Mouse (Mus musculus) heart, postnatal 25 days (tissue): ENCODE measurements around the gene Crybg2. TPM values are rescaled to one million over a fixed set of nuclear protein-coding genes. Genes with fewer than 3 reads are reported as not detected.

Experiments used
- DNase-seq: peaks from one replicate; pipeline ENCODE4 v3.0.0; 2022; ENCODE audit warnings: low spot score
- intact Hi-C: fragments of 180-260 bp; cut with DNase I; formaldehyde crosslinking; loops from one replicate; pipeline ENCODE4 v1.15.1; 2025
- total RNA-seq, 2 experiments: library from RNA; stranded (reverse); gene quantifications; 2 replicates each; pipeline ENCODE4 v1.2.3; 2021

Crybg2 gene
- total RNA-seq, 2 experiments from 2014 or later = not detected

DNA sequence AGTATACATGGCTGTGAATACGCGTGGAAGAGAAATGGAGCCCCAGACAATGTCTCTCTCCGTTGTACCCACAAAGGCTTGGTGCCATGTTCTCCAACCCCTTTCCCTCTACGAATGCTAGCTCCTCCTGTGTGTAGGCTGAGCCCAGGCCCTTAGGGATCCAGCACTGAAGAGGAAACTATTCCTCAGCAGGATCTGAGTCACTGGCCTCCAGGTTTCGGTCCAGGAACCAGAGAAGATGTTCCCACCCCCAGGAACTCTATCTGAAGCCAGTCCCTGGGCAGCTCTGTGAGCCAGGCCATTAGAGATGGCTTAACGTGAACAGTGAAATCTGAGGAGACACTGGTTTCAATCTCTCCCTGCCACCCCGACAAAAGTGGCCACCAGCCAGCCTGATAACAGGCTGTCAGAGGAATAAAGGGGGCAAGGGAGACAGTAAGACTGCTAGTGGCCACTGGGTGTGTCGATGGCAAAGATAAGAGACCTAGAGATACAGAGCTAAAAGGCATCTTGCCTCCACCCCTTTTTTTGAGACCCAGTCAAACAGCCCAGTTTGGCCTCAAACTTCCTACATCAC, 72.0 kb downstream of the Crybg2 start:
- intact Hi-C loops = no loop called here
- DNase-seq = no peak

DNA sequence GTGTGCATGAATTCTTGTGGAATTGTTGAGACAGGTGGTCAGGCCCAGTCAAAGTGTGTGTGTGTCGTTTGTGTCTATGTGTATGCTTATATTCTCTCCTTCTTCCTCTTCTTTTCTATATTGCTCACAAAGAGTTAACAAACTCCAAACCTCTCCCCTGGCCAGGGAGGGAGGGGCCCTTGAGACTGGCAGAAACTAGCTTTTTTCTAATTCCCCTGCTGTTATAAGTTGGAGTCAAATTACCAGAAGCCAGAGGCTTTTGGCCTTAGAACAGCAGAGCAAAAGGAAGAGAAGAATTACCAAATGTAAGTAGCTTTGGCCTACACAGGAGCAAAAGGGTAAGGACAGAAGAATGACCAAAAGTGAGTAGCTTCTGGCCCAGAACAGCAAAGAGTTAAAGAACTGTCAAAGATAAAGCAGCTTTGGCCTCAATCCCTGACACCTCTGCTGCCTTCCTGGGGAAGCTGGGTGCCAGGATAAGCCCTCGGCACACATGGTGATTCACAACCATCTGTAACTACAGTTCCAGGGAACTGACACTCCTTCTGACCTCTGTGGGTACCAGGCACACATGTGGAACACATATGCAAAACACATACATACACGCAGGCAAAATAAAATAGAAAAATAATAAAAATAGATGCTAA, 75.8 kb downstream of the Crybg2 start:
- DNase-seq = no peak
- intact Hi-C loops = no loop called here

GRCm38 (mm10) chr4:134138857-134139256, 78.2 kb downstream of the Crybg2 start:
- no peak for DNase-seq
- intact Hi-C loops = no loop called here

Other genes starting within 250 kb of the Crybg2 start
- 1 to 10 TPM; 5.4 to 6.3 TPM for gene Rps6ka1, start 173.0 kb upstream of the Crybg2 start, total RNA-seq
- 100 to 1,000 TPM; 104 to 120 TPM for gene Hmgn2, start 92.2 kb upstream of the Crybg2 start, total RNA-seq
- 10 to 100 TPM; 26.4 to 30.1 TPM for gene Dhdds, start 59.9 kb upstream of the Crybg2 start, total RNA-seq
- not detected for gene Lin28a, start 42.0 kb upstream of the Crybg2 start, total RNA-seq
- not detected for gene Zfp683, start 7.0 kb upstream of the Crybg2 start, total RNA-seq
- gene Cd52, start 34.3 kb downstream of the Crybg2 start, total RNA-seq = 1 to 10 TPM; 3.6 to 4.5 TPM
- 1 to 10 TPM; 1.1 to 1.5 TPM for gene Ubxn11, start 41.8 kb downstream of the Crybg2 start, total RNA-seq
- 10 to 100 TPM; 38.8 to 41.8 TPM for gene Sh3bgrl3, start 68.0 kb downstream of the Crybg2 start, total RNA-seq
- 10 to 100 TPM; 45.4 to 46.9 TPM for gene Cep85, start 126.3 kb downstream of the Crybg2 start, total RNA-seq
- gene Gm7534, start 142.2 kb downstream of the Crybg2 start, total RNA-seq = not detected
- not detected for gene Catsper4, start 166.6 kb downstream of the Crybg2 start, total RNA-seq
- gene Cnksr1, start 177.6 kb downstream of the Crybg2 start, total RNA-seq = 1 to 10 TPM; 2.9 to 3.0 TPM
- not detected for gene E130218I03Rik, start 182.8 kb downstream of the Crybg2 start, total RNA-seq
- gene Zfp593, start 184.8 kb downstream of the Crybg2 start, total RNA-seq = 1 to 10 TPM; 3.1 to 3.2 TPM
- gene Gm30191, start 186.1 kb downstream of the Crybg2 start, total RNA-seq = not detected
- 1 to 10 TPM; 6.0 to 7.6 TPM for gene Grrp1, start 193.3 kb downstream of the Crybg2 start, total RNA-seq
- gene Pdik1l, start 227.1 kb downstream of the Crybg2 start, total RNA-seq = 1 to 10 TPM; 5.8 to 8.4 TPM